Mouse (Mus musculus): ENCODE measurements around the gene Egfr. TPM values are rescaled to one million over a fixed set of nuclear protein-coding genes. Genes with fewer than 3 reads are reported as not detected.
A peak's percentile ranks its signal among the peaks of the same experiment; 100 is the strongest.

Egfr gene
- total and polyA plus RNA-seq, 3 experiments, result 0.26 TPM; not detected in 2

GRCm38 (mm10) chr11:16877676-16878378 is 125.8 kb downstream of the Egfr start (continued):
- no peak for TF ChIP-seq MEF2A (IDR thresholded peaks at IDR 0.05; ENCODE audit: borderline replicate concordance, low read depth, low read length)

- H3K9me3 ChIP-seq (replicated peaks; ENCODE audit: low read length), result no peaks in the 10 kb centered on the region
- dilution Hi-C loops (cut with MboI; ENCODE audit: extremely low pct_ligation_motif_present, extremely low pct_unique_long_range_greater_than_20kb, low sequenced_read_pairs) (no loop called here), in situ Hi-C loops (cut with MboI; ENCODE audit: low pct_ligation_motif_present, low pct_unique_long_range_greater_than_20kb, low sequenced_read_pairs) (no loop called here)
- no peaks in the 10 kb centered on the region for H3K27me3 ChIP-seq (replicated peaks)
- H3K4me1 ChIP-seq (ENCODE audit: control insufficient read depth in 1 of 2, insufficient read depth in 2 of 2), result peaks cover 0 to 7% of the 10 kb centered on the region in 2 experiments; a peak in 2 of 4 replicates
- no peaks in the 10 kb centered on the region for H3K36me3 ChIP-seq (replicated peaks in 1 of 2; ENCODE audit: control insufficient read depth in 1 of 2, insufficient read depth in 1 of 2, low read length in 1 of 2)
- no peak overlapping the region for H3K27ac ChIP-seq (ENCODE audit: insufficient read depth, low read depth)
- TF ChIP-seq NELFE (IDR thresholded peaks at IDR 0.05; ENCODE audit: low read depth, low read length) (no peak), RAD21 (IDR thresholded peaks at IDR 0.05; ENCODE audit: low read depth, low read length) (no peak), USF2 (conservative IDR thresholded peaks at IDR 0.05; ENCODE audit: low read depth, low read length) (no peak), USF1 (IDR thresholded peaks at IDR 0.05; ENCODE audit: low read depth, low read length) (no peak), JUN (IDR thresholded peaks at IDR 0.05; ENCODE audit: insufficient read depth, low read depth, low read length) (no peak), EP300 (IDR thresholded peaks at IDR 0.05; ENCODE audit: low read length) (no peak), TCF12 (IDR thresholded peaks at IDR 0.05; ENCODE audit: low read depth, low read length) (no peak), MAX (IDR thresholded peaks at IDR 0.05; ENCODE audit: low read length) (no peak), ETS1 (conservative IDR thresholded peaks at IDR 0.05; ENCODE audit: low read depth, low read length) (no peak), ZKSCAN1 (IDR thresholded peaks at IDR 0.05; ENCODE audit: borderline replicate concordance, low read depth, low read length) (no peak)
- H3K79me2 ChIP-seq (replicated peaks; ENCODE audit: control insufficient read depth, extremely low read depth, insufficient read depth, poor library complexity, severe bottlenecking), result no peaks in the 10 kb centered on the region
- no peak overlapping the region for H3K9ac ChIP-seq (ENCODE audit: insufficient read depth, low read depth)
- H3K4me2 ChIP-seq (ENCODE audit: insufficient read depth, low read depth, poor library complexity, severe bottlenecking), result peak overlapping the region; percentile 27; the same call in 1 of the 2 replicates
- H3K4me3 ChIP-seq (replicated peaks in 1 of 3; ENCODE audit: low read depth in 2 of 3, low read length in 2 of 3, poor library complexity in 1 of 3), result no peak overlapping the region
- peak; percentile 6 for DNase-seq (ENCODE audit: extremely low read depth)
Observed at GRCm38 (mm10) chr11:16881932-16882331, 129.9 kb downstream of the Egfr start.

GRCm38 (mm10) chr11:16886152-16886551 is 134.1 kb downstream of the Egfr start:
- no peaks in the 10 kb centered on the region for H3K27me3 ChIP-seq (replicated peaks)
- H3K4me2 ChIP-seq (ENCODE audit: insufficient read depth, low read depth, poor library complexity, severe bottlenecking), result no peak overlapping the region
- H3K36me3 ChIP-seq (replicated peaks in 1 of 2; ENCODE audit: control insufficient read depth in 1 of 2, insufficient read depth in 1 of 2, low read length in 1 of 2), result no peaks in the 10 kb centered on the region
- no peak overlapping the region for H3K4me3 ChIP-seq (replicated peaks in 1 of 3; ENCODE audit: low read depth in 2 of 3, low read length in 2 of 3, poor library complexity in 1 of 3)
- no peak for TF ChIP-seq UBTF (IDR thresholded peaks at IDR 0.05; ENCODE audit: low read depth, low read length)
- no peak for TF ChIP-seq JUN (IDR thresholded peaks at IDR 0.05; ENCODE audit: insufficient read depth, low read depth, low read length)
- TF ChIP-seq MXI1 (IDR thresholded peaks at IDR 0.05; ENCODE audit: low read depth, low read length), result no peak
- no peak for TF ChIP-seq MAFK (IDR thresholded peaks at IDR 0.05; ENCODE audit: insufficient replicate concordance, low read length)
- no peak for TF ChIP-seq ETS1 (conservative IDR thresholded peaks at IDR 0.05; ENCODE audit: low read depth, low read length)
- TF ChIP-seq SIN3A (IDR thresholded peaks at IDR 0.05; ENCODE audit: low read length), result no peak
- no peak for TF ChIP-seq MEF2A (IDR thresholded peaks at IDR 0.05; ENCODE audit: borderline replicate concordance, low read depth, low read length)
- TF ChIP-seq ZMIZ1 (IDR thresholded peaks at IDR 0.05; ENCODE audit: low read depth, low read length), result no peak
- TF ChIP-seq CTCF (conservative IDR thresholded peaks at IDR 0.05 in 1 of 2, IDR thresholded peaks at IDR 0.05 in 1 of 2; ENCODE audit: low read depth in 2 of 2, low read length in 2 of 2), result no peak
- TF ChIP-seq USF1 (IDR thresholded peaks at IDR 0.05; ENCODE audit: low read depth, low read length), result no peak
- TF ChIP-seq POLR2A (IDR thresholded peaks at IDR 0.05; ENCODE audit: low read depth, low read length), result no peak
- TF ChIP-seq GABPA (IDR thresholded peaks at IDR 0.05; ENCODE audit: insufficient replicate concordance, low read depth, low read length), result no peak
- no peak for TF ChIP-seq PAX5 (IDR thresholded peaks at IDR 0.05; ENCODE audit: low read length)
- TF ChIP-seq EP300 (IDR thresholded peaks at IDR 0.05; ENCODE audit: low read length), result no peak
- TF ChIP-seq IRF4 (IDR thresholded peaks at IDR 0.05; ENCODE audit: low read depth, low read length), result no peak
- TF ChIP-seq MAX (IDR thresholded peaks at IDR 0.05; ENCODE audit: low read length), result no peak
- no peaks in the 10 kb centered on the region for H3K9me3 ChIP-seq (replicated peaks; ENCODE audit: low read length)
- H3K79me2 ChIP-seq (replicated peaks; ENCODE audit: control insufficient read depth, extremely low read depth, insufficient read depth, poor library complexity, severe bottlenecking), result no peaks in the 10 kb centered on the region
- H3K9ac ChIP-seq (ENCODE audit: insufficient read depth, low read depth), result no peak overlapping the region
- in situ Hi-C loops (cut with MboI; ENCODE audit: low pct_ligation_motif_present, low pct_unique_long_range_greater_than_20kb, low sequenced_read_pairs), result no loop called here
- dilution Hi-C loops (cut with MboI; ENCODE audit: extremely low pct_ligation_motif_present, extremely low pct_unique_long_range_greater_than_20kb, low sequenced_read_pairs), result no loop called here
- no peak overlapping the region for H3K27ac ChIP-seq (ENCODE audit: insufficient read depth, low read depth)
- no peak for DNase-seq (ENCODE audit: extremely low read depth)
- H3K4me1 ChIP-seq (ENCODE audit: control insufficient read depth in 1 of 2, insufficient read depth in 2 of 2), result peaks cover 0 to 7% of the 10 kb centered on the region in 2 experiments; a peak in 2 of 4 replicates

All from CH12.LX (cell line).